Mouse (Mus musculus) liver, postnatal 0 days (tissue): Measurements from ENCODE around the gene Pramef25.
"Not testable (repeated sequence)": the region's sequence is repeated elsewhere in the genome, so short reads cannot be mapped to it uniquely, and the experiment has no call there.

Experiments used
- CTCF ChIP-seq: sonication (generic); IDR thresholded peaks from 2 replicates; pipeline ENCODE4 v1.5.1; 2016; ENCODE audit warnings: antibody characterized with exemption, low read depth
- EP300 ChIP-seq: IDR thresholded peaks from 2 replicates; pipeline ENCODE4 v1.6.1; 2016; ENCODE audit warnings: antibody characterized with exemption, low read depth, mild to moderate bottlenecking

DNA sequence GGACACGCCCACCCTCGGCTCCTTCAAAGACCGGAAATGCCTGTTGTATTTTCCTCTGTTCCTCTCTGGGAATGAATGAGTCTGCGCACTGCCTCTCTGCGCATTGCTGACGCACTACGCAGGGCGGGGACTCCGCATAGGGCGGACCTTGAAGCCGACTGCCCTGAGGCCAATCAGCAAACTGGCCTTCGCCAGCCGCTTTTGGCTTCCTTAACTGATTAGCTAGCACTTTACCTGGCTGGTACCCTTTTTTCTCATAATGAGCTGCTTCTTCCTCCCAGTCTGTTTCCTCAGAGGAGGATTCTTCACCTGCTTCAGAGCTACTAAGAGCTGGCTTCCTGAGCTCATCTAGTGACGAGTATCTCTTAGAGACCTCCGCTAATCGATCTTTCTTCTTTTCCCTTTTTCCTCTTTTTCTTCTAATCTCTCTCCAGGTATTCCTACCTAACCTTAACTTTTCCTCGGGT lies 36.7 kb upstream of the Pramef25 start:
- not testable (repeated sequence) for TF ChIP-seq CTCF, EP300
